Mouse (Mus musculus): Measurements from ENCODE around the gene Zfr.
"Not testable (repeated sequence)": the region's sequence is repeated elsewhere in the genome, so short reads cannot be mapped to it uniquely, and the experiment has no call there.

Zfr gene

GRCm38 (mm10) chr15:12106430-12106829, 11.2 kb upstream of the Zfr start:
- DNase-seq (ENCODE audit: low spot score in 2 of 2): no peak

GRCm38 (mm10) chr15:12108200-12108599, 9.4 kb upstream of the Zfr start:
- DNase-seq (ENCODE audit: low spot score in 2 of 2): no peak

- DNase-seq (ENCODE audit: low spot score in 2 of 2): not testable (repeated sequence)
Measured at GRCm38 (mm10) chr15:12108922-12109321, 8.7 kb upstream of the Zfr start.

GRCm38 (mm10) chr15:12111232-12111631, 6.4 kb upstream of the Zfr start:
- no peak for DNase-seq (ENCODE audit: low spot score in 2 of 2)

- DNase-seq (ENCODE audit: low spot score in 2 of 2): peak in 1 of 2 experiments; percentile 15
Measured at GRCm38 (mm10) chr15:12113411-12113810, 4.2 kb upstream of the Zfr start.

- no peak for DNase-seq (ENCODE audit: low spot score in 2 of 2)
Measured at GRCm38 (mm10) chr15:12114546-12114945, 3.1 kb upstream of the Zfr start.

- DNase-seq (ENCODE audit: low spot score in 2 of 2): no peak
Measured at GRCm38 (mm10) chr15:12115722-12116230, 1.9 kb upstream of the Zfr start.

- DNase-seq (ENCODE audit: low spot score in 2 of 2): no peak
Measured at GRCm38 (mm10) chr15:12118093-12118431, 431 bp downstream of the Zfr start.

- DNase-seq (ENCODE audit: low spot score in 2 of 2): peak; percentile 15 to 34
Measured at GRCm38 (mm10) chr15:12118432-12119128, 949 bp downstream of the Zfr start.

- no peak for DNase-seq (ENCODE audit: low spot score in 2 of 2)
Measured at GRCm38 (mm10) chr15:12119129-12119466, 1.5 kb downstream of the Zfr start.

GRCm38 (mm10) chr15:12124913-12125312, 7.3 kb downstream of the Zfr start:
- no peak for DNase-seq (ENCODE audit: low spot score in 2 of 2)

- DNase-seq (ENCODE audit: low spot score in 2 of 2): not testable (repeated sequence)
Measured at GRCm38 (mm10) chr15:12130871-12131270, 13.2 kb downstream of the Zfr start.

- no peak for DNase-seq (ENCODE audit: low spot score in 2 of 2)
Measured at GRCm38 (mm10) chr15:12134546-12134945, 16.9 kb downstream of the Zfr start.

GRCm38 (mm10) chr15:12135368-12135767, 17.7 kb downstream of the Zfr start:
- no peak for DNase-seq (ENCODE audit: low spot score in 2 of 2)

GRCm38 (mm10) chr15:12136371-12136770, 18.7 kb downstream of the Zfr start:
- no peak for DNase-seq (ENCODE audit: low spot score in 2 of 2)

GRCm38 (mm10) chr15:12140985-12141729, 23.5 kb downstream of the Zfr start:
- DNase-seq (ENCODE audit: low spot score in 2 of 2): no peak

- DNase-seq (ENCODE audit: low spot score in 2 of 2): no peak
Measured at GRCm38 (mm10) chr15:12147423-12147822, 29.8 kb downstream of the Zfr start.

GRCm38 (mm10) chr15:12149501-12149900, 31.9 kb downstream of the Zfr start:
- DNase-seq (ENCODE audit: low spot score in 2 of 2): no peak

- no peak for DNase-seq (ENCODE audit: low spot score in 2 of 2)
Measured at GRCm38 (mm10) chr15:12153747-12154146, 36.1 kb downstream of the Zfr start.

GRCm38 (mm10) chr15:12178126-12178525, 60.5 kb downstream of the Zfr start:
- no peak for DNase-seq (ENCODE audit: low spot score in 2 of 2)

GRCm38 (mm10) chr15:12181181-12181805, 63.7 kb downstream of the Zfr start:
- DNase-seq (ENCODE audit: low spot score in 2 of 2): not testable (repeated sequence)

- DNase-seq (ENCODE audit: low spot score in 2 of 2): no peak
Measured at GRCm38 (mm10) chr15:12193880-12194816, 76.5 kb downstream of the Zfr start.

All from natural killer cell, adult 2 months (primary cell).